Mouse (Mus musculus) neural tube, embryonic 14.5 days (tissue): ENCODE results near the gene Dnah8. TPM values are rescaled to one million over a fixed set of nuclear protein-coding genes. Genes with fewer than 3 reads are reported as not detected.

Source experiments
- ATAC-seq: fragments of 200-750 bp; cut with Nextera tagmentation; 2 replicates; pipeline ENCODE4 v1.8.0; 2017; ENCODE audit warnings: low read depth, mild to moderate bottlenecking, moderate TSS enrichment, moderate library complexity
- H3K27ac ChIP-seq: fragments of 300-500 bp; sonication (generic); 2 replicates; pipeline ENCODE4 v1.5.1; 2014; ENCODE audit warnings: low read depth, mild to moderate bottlenecking, control low read depth, low read length, moderate library complexity, mixed read lengths
- H3K27me3 ChIP-seq: fragments of 300-500 bp; sonication (generic); 2 replicates; pipeline ENCODE4 v1.6.1; 2014; ENCODE audit warnings: low read length; ENCODE audit not compliant: control insufficient read depth, insufficient read depth
- H3K36me3 ChIP-seq: fragments of 300-500 bp; sonication (generic); 2 replicates; pipeline ENCODE4 v1.6.1; 2014; ENCODE audit warnings: low read length, mixed read lengths; ENCODE audit not compliant: control insufficient read depth, insufficient read depth
- H3K4me1 ChIP-seq: fragments of 300-500 bp; sonication (generic); 2 replicates; pipeline ENCODE4 v1.6.1; 2014; ENCODE audit warnings: low read length; ENCODE audit not compliant: control insufficient read depth, insufficient read depth
- H3K4me2 ChIP-seq: fragments of 300-500 bp; sonication (generic); 2 replicates; pipeline ENCODE4 v1.6.1; 2014; ENCODE audit warnings: mild to moderate bottlenecking, low read depth, low read length, control low read depth
- H3K4me3 ChIP-seq: fragments of 300-500 bp; sonication (generic); 2 replicates; pipeline ENCODE4 v1.5.1; 2014; ENCODE audit warnings: low read depth, low read length, control low read depth, mixed read lengths
- H3K9ac ChIP-seq: fragments of 300-500 bp; sonication (generic); replicated peaks from 2 replicates; pipeline ENCODE4 v1.6.1; 2014; ENCODE audit warnings: low read depth, mild to moderate bottlenecking, control low read depth, low read length, mixed read lengths
- H3K9me3 ChIP-seq: fragments of 300-500 bp; sonication (generic); 2 replicates; pipeline ENCODE4 v1.6.1; 2016; ENCODE audit warnings: low read length; ENCODE audit not compliant: control insufficient read depth
- WGBS: fragments of 180-500 bp; shearing (Covaris S2); extraction: QIAGEN DNeasy Blood & Tissue Kit; methylation state at CpG from one replicate; pipeline ENCODE4 v1.1.7; 2014; 5-methylcytosine and 5-hydroxymethylcytosine counted together
- polyA plus RNA-seq: library from polyadenylated mRNA; unstranded; fragments of >200 nt; fragmentation: Nextera tagmentation; extraction: Ambion mirVana; gene quantifications from 2 replicates; pipeline ENCODE4 v1.2.1, GENCODE M21; 2014

The Dnah8 gene
- polyA plus RNA-seq, 1 experiment from 2014 or later = 5.5 TPM

DNA sequence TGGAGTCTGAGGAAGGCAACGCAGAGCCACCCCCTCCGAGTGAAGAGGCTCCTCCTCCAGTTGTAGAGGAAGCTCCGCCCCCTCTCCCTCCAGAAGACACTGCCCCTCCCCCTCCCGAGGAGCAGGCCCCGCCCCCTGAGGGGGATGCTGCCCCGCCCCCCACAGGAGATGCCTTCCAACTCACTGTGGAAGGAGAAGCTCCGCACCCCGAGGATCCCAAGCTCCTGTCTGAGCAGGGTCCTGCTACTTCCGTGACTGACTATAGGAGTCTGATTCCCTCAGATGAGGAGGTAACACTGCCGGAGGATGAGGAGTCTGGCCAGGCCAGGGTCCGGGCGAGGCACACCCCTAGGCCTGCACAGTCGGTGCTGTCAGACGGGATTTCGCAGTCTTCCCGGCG is 11.2 kb downstream of the Dnah8 start:
- WGBS = 31% methylated on average over 17 of the region's 17 CpGs
- H3K4me2 ChIP-seq = no peak overlapping the region
- no peak overlapping the region for H3K4me3 ChIP-seq
- H3K36me3 ChIP-seq = no peaks in the 10 kb centered on the region
- ATAC-seq = no peak
- H3K4me1 ChIP-seq = no peaks in the 10 kb centered on the region
- no peak overlapping the region for H3K9ac ChIP-seq
- no peaks in the 10 kb centered on the region for H3K9me3 ChIP-seq
- no peaks in the 10 kb centered on the region for H3K27me3 ChIP-seq
- H3K27ac ChIP-seq = no peak overlapping the region

DNA sequence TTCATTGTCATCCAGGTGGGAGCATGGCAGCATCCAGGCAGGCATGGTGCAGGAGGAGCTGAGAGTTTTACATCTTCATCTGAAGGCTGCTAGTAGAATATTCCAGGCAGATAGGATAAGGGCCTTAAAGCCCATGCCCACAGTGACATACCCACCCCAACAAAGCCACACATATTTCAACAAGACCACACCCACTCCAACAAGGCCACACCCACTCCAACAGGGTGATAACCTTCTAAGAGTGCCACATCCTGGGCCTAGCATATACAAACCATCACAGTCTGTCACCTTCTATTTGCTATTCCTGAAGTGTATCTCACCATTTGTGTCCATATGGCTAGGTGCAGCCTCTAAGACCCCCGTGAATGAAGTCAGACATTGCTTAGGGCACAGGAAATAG is 13.6 kb downstream of the Dnah8 start:
- Histone ChIP-seq H3K27ac (no peak overlapping the region), H3K27me3 (no peaks in the 10 kb centered on the region), H3K4me2 (no peak overlapping the region), H3K4me1 (no peaks in the 10 kb centered on the region), H3K4me3 (no peak overlapping the region), H3K36me3 (no peaks in the 10 kb centered on the region), H3K9me3 (no peaks in the 10 kb centered on the region), H3K9ac (no peak overlapping the region)
- no peak for ATAC-seq
- 67% methylated on average over 1 of the region's 1 CpGs for WGBS

DNA sequence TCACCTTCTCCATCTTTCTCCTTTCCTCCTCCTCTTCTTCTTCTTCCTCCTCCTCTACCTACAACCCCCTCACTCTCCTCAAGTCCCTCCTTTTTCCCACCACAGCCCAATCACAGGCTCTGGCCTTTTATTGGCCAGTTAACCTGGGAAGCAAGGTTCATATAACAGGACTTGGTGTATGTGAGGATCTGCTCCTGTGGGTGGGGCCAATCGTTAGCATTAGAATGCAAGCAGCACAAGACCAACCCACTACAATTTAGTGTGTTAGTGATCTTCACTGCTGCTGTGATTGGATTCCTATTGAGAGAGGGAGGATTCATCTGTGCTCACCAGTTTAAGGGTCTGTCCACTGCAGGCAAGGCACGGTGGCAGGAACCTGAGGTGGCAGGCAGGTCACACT is 14.8 kb downstream of the Dnah8 start:
- Histone ChIP-seq H3K27ac (no peak overlapping the region), H3K4me3 (no peak overlapping the region), H3K9me3 (no peaks in the 10 kb centered on the region), H3K4me1 (no peaks in the 10 kb centered on the region), H3K4me2 (no peak overlapping the region), H3K27me3 (no peaks in the 10 kb centered on the region), H3K36me3 (no peaks in the 10 kb centered on the region), H3K9ac (no peak overlapping the region)
- ATAC-seq = no peak
- 33% methylated on average over 2 of the region's 2 CpGs for WGBS

DNA sequence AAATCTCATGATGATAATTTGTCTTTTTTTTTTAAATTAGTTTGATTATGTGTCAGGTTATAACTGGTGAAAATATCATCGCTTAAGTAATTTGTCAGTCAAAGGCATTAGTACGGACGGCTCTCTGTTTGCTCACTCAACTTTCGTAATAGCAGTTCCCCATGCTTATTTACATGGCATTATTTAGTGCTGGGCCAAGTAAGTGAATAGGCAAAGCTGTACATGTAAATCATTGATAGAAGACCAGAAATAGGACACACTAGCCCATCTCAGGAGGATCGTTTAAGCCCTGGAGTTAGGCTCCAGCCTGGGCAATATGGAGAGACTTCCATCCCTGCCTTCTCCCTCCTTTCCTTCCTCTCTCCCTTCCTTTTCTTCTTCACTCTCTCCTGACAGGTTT is 16.7 kb downstream of the Dnah8 start:
- H3K36me3 ChIP-seq = no peaks in the 10 kb centered on the region
- no peak overlapping the region for H3K4me2 ChIP-seq
- 87% methylated on average over 5 of the region's 5 CpGs for WGBS
- H3K9ac ChIP-seq = no peak overlapping the region
- H3K27me3 ChIP-seq = no peaks in the 10 kb centered on the region
- no peaks in the 10 kb centered on the region for H3K4me1 ChIP-seq
- no peak overlapping the region for H3K27ac ChIP-seq
- no peaks in the 10 kb centered on the region for H3K9me3 ChIP-seq
- no peak for ATAC-seq
- no peak overlapping the region for H3K4me3 ChIP-seq

DNA sequence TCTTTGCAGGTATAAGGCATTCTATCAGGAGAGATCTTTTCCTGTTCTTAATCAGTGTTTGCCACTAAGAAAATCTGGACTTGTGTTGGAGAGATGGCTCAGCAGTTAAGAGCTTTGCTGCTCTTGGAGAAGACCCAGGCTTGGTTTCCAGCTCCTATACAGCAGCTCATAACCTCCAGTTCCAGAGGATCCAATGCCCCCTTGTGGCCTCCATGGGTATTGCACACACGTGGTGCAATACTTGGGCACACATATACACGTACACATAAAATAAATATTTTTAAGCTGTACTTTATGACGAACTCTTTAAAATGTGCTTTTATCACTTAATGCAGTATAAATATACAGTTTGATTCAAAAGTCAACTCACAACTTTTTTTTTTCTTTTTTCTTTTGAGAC is 24.6 kb downstream of the Dnah8 start:
- Histone ChIP-seq H3K9ac (no peak overlapping the region), H3K36me3 (no peaks in the 10 kb centered on the region), H3K4me3 (no peak overlapping the region), H3K4me1 (no peaks in the 10 kb centered on the region), H3K27me3 (no peaks in the 10 kb centered on the region), H3K27ac (no peak overlapping the region), H3K9me3 (no peaks in the 10 kb centered on the region), H3K4me2 (no peak overlapping the region)
- no peak for ATAC-seq
- WGBS = 97% methylated on average over 3 of the region's 3 CpGs

DNA sequence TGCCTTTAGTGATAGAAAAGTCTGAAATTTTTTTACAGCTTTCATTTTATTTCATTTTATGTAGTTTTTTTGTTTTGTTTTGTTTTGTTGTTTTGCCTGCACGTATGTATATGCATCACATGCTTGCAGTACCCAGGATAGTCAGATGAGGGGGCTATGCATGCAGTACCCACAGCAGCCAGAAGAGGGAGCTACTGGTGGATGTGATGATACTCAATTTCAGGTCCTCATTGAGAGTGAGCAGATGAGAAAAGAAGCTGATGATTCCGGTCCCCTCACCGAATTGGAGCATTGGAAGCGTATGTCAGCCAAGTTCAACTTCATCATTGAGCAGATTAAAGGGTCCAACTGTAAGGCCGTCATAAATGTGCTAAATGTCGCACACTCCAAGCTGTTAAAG is 28.9 kb downstream of the Dnah8 start:
- Histone ChIP-seq H3K4me3 (no peak overlapping the region), H3K4me1 (no peaks in the 10 kb centered on the region), H3K36me3 (no peaks in the 10 kb centered on the region), H3K9me3 (no peaks in the 10 kb centered on the region), H3K9ac (no peak overlapping the region), H3K27ac (no peak overlapping the region), H3K27me3 (no peaks in the 10 kb centered on the region), H3K4me2 (no peak overlapping the region)
- 98% methylated on average over 6 of the region's 6 CpGs for WGBS
- ATAC-seq = no peak

DNA sequence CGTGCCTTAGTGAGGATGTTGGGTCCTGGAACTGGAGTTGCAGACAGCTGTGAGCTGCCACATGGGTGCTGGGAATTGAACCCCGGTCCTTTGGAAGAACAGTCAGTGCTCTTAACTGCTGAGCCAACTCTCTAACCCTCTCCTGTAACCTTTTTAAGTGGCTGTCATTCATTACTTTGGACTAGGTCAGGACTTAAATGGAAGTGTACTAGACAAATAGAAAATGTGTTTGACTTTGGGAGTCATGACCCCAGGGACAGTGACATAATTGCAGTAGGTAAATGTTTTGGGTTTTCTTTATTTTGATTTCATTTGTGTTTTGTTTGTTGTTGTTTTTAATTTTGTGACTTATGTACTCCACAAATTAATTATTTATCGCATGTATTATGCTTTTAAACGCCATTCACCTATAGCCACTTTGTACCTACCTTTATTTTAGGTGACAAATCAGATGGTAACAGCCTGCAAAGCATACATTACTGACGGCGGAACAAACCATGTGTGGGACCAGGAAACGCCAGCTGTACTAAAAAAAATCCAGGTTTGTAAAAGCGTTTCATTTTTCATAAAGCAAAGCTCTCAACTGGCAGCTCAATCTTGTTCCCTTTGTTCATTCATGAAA is 33.5 kb downstream of the Dnah8 start:
- peak overlapping the region; percentile 45 for H3K4me2 ChIP-seq
- 53% methylated on average over 8 of the region's 8 CpGs for WGBS
- H3K4me3 ChIP-seq = peak overlapping the region; percentile 25; the same call in 1 of the 2 replicates
- no peaks in the 10 kb centered on the region for H3K27me3 ChIP-seq
- H3K9ac ChIP-seq = no peak overlapping the region; the same call in 1 of the 2 replicates
- H3K9me3 ChIP-seq = no peaks in the 10 kb centered on the region
- peak overlapping the region; percentile 34; the same call in 1 of the 2 replicates for H3K27ac ChIP-seq
- H3K36me3 ChIP-seq = no peaks in the 10 kb centered on the region
- no peak for ATAC-seq
- H3K4me1 ChIP-seq = no peaks in the 10 kb centered on the region

DNA sequence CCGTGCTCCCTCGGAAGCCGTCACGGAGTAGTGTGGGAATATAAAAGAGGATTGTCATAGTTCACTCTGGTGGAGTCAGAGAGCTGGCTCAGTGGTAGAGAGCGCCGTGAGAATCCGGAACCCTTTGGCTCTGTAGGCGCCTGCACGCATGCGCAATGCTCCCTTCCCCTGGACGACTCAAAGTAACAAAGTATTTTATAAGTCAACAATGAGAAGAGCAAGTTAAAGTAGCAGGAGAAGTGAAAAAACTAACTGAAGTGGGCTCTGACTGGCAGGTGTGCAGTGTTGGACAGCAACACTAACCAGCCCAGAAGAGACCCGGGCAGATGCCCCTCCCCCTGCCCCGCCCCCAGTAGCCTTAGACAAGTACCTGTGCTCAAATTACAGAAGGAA is 34.0 kb downstream of the Dnah8 start:
- Histone ChIP-seq H3K4me2 (peak overlapping the region; percentile 45), H3K36me3 (no peaks in the 10 kb centered on the region), H3K27me3 (no peaks in the 10 kb centered on the region), H3K27ac (peak overlapping the region; percentile 34; the same call in 1 of the 2 replicates), H3K4me3 (peak overlapping the region; percentile 25; the same call in 1 of the 2 replicates), H3K9ac (no peak overlapping the region; the same call in 1 of the 2 replicates), H3K9me3 (no peaks in the 10 kb centered on the region), H3K4me1 (no peaks in the 10 kb centered on the region)
- ATAC-seq = peak; percentile 54; the same call in 1 of the 2 replicates
- 7% methylated on average over 13 of the region's 13 CpGs for WGBS

DNA sequence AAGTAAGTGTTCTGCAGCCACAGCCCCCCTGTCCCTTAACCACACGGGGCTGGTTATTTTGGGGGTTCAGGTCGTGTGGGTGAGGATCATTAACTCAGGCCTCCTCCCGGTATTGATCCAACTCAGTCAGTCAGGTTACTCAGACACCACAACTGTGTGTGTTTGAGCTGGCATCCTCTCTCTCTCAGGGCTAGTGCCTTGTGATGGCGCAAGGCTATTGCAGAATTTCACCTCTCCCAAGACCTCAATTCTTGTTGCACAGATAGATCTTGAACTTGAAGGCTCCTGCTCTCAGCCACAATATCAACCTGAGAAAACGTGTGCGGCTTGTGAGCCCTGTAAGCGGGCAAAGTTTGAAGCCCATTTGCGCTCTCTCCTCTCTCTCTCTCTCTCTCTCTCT is 38.0 kb downstream of the Dnah8 start:
- no peak overlapping the region for H3K9ac ChIP-seq
- no peak overlapping the region for H3K27ac ChIP-seq
- 76% methylated on average over 8 of the region's 8 CpGs for WGBS
- no peaks in the 10 kb centered on the region for H3K4me1 ChIP-seq
- H3K36me3 ChIP-seq = no peaks in the 10 kb centered on the region
- H3K4me3 ChIP-seq = no peak overlapping the region
- H3K4me2 ChIP-seq = no peak overlapping the region
- H3K27me3 ChIP-seq = no peaks in the 10 kb centered on the region
- no peak for ATAC-seq
- H3K9me3 ChIP-seq = no peaks in the 10 kb centered on the region
